Mouse (Mus musculus): Measurements from ENCODE around the gene Fmod.

Gene Fmod

GRCm38 (mm10) chr1:134037172-134037571 lies at the start of gene Fmod:
Gene Fmod, plus strand, starts transcription at chr1:134037254.
- no peak for DNase-seq

- no peak for DNase-seq
These were observed 48.2 kb upstream of the Fmod start for GRCm38 (mm10) chr1:133988845-133989244.

GRCm38 (mm10) chr1:133991277-133991676 lies 45.8 kb upstream of the Fmod start:
- no peak for DNase-seq

GRCm38 (mm10) chr1:134005490-134005889 lies 31.6 kb upstream of the Fmod start:
- DNase-seq, result no peak

- DNase-seq, result no peak
These were observed 30.8 kb upstream of the Fmod start for GRCm38 (mm10) chr1:134006105-134006764.

- DNase-seq, result no peak
These were observed 12.6 kb upstream of the Fmod start for GRCm38 (mm10) chr1:134024293-134024971.

GRCm38 (mm10) chr1:134025975-134026374 lies 11.1 kb upstream of the Fmod start:
- no peak for DNase-seq

GRCm38 (mm10) chr1:134026741-134027140 lies 10.3 kb upstream of the Fmod start:
- DNase-seq, result no peak

GRCm38 (mm10) chr1:134028161-134028846 lies 8.8 kb upstream of the Fmod start:
- peak in 1 of 2 experiments; percentile 57 for DNase-seq

GRCm38 (mm10) chr1:134036492-134036891 lies 562 bp upstream of the Fmod start:
- no peak for DNase-seq

- DNase-seq, result no peak
These were observed 1.3 kb downstream of the Fmod start for GRCm38 (mm10) chr1:134038336-134038735.

- no peak for DNase-seq
These were observed 2.3 kb downstream of the Fmod start for GRCm38 (mm10) chr1:134039361-134039760.

- no peak for DNase-seq
These were observed 4.8 kb downstream of the Fmod start for GRCm38 (mm10) chr1:134041900-134042299.

- DNase-seq, result no peak
These were observed 5.3 kb downstream of the Fmod start for GRCm38 (mm10) chr1:134042341-134042740.

GRCm38 (mm10) chr1:134044805-134045204 lies 7.8 kb downstream of the Fmod start:
- no peak for DNase-seq

- DNase-seq, result peak; percentile 88 to 91
These were observed 8.9 kb downstream of the Fmod start for GRCm38 (mm10) chr1:134045971-134046370.

- peak in 1 of 2 experiments; percentile 34 for DNase-seq
These were observed 9.3 kb downstream of the Fmod start for GRCm38 (mm10) chr1:134046387-134046786.

- DNase-seq, result no peak
These were observed 10.4 kb downstream of the Fmod start for GRCm38 (mm10) chr1:134047431-134047830.

- peak; percentile 85 to 88 for DNase-seq
These were observed 11.7 kb downstream of the Fmod start for GRCm38 (mm10) chr1:134048759-134049158.

GRCm38 (mm10) chr1:134049542-134049941 lies 12.5 kb downstream of the Fmod start:
- no peak for DNase-seq

- peak; percentile 94 to 96 for DNase-seq
These were observed 16.2 kb downstream of the Fmod start for GRCm38 (mm10) chr1:134053207-134053606.

- DNase-seq, result no peak
These were observed 18.0 kb downstream of the Fmod start for GRCm38 (mm10) chr1:134055058-134055457.

GRCm38 (mm10) chr1:134055666-134056245 lies 18.7 kb downstream of the Fmod start:
- no peak for DNase-seq

Measured in cerebellum, postnatal 14 days (tissue).